ENCODE assay signal across 9 mouse cellular contexts in genomic region chr13:21158785-21159474, GRCm38 (mm10). TPM values are rescaled to one million over a fixed set of nuclear protein-coding genes. Genes with fewer than 3 reads are reported as not detected.
DNase-seq lines count a peak whose midpoint lies in the region; ATAC-seq and TF ChIP-seq lines count a peak whose summit lies in the region.
"Had no signal": no experiment of that assay in that cellular context is flagged by ENCODE, and none has a peak within 500 bp of the region (broad histone marks: within the 10 kb centered on the region; RNA-seq: fewer than 3 reads in every experiment).

No protein-coding gene starts in this region.

- no peak overlapping the region for H3K27ac ChIP-seq in bone marrow, adult 2 months (ENCODE audit: control insufficient read depth, insufficient read depth, low read depth, low read length, poor library complexity)
- H3K27ac ChIP-seq in embryonic facial prominence, embryonic 15.5 days (replicated peaks): no peak overlapping the region
- H3K27ac ChIP-seq in heart, embryonic 12.5 days (ENCODE audit: poor library complexity, severe bottlenecking): peak overlapping the region; percentile 47; the same call in 1 of the 2 replicates
- no peak overlapping the region for H3K27ac ChIP-seq in kidney, postnatal 0 days
- H3K27ac ChIP-seq in liver, embryonic 16.5 days (ENCODE audit: low read length): no peak overlapping the region
- H3K27ac ChIP-seq in neural tube, embryonic 12.5 days: no peak overlapping the region
- no peak overlapping the region for H3K27ac ChIP-seq in testis, adult 2 months (ENCODE audit: control insufficient read depth, insufficient read depth, low read depth, low read length)

- DNase-seq in CD4-positive, CD25-positive, alpha-beta regulatory T cell, adult 2 months (ENCODE audit: low read depth, low spot score): peak; percentile 93
- DNase-seq in kidney, postnatal 0 days (ENCODE audit: low spot score): peak; percentile 90

- H3K27me3 ChIP-seq in embryonic facial prominence, embryonic 15.5 days: 0 out of 2 replicates have a peak, but pooled peaks cover 4% of the 10 kb centered on the region
- 0 out of 2 replicates have a peak, but pooled peaks cover 3% of the 10 kb centered on the region for H3K27me3 ChIP-seq in heart, embryonic 12.5 days (replicated peaks)
- no peaks in the 10 kb centered on the region for H3K27me3 ChIP-seq in kidney, postnatal 0 days (ENCODE audit: insufficient read depth, low read length)
- peaks cover 23% of the 10 kb centered on the region for H3K27me3 ChIP-seq in liver, embryonic 16.5 days (ENCODE audit: control insufficient read depth, insufficient read depth, low read depth, low read length)
- H3K27me3 ChIP-seq in neural tube, embryonic 12.5 days (replicated peaks): 0 out of 2 replicates have a peak, but pooled peaks cover 2% of the 10 kb centered on the region
- H3K27me3 ChIP-seq in testis, adult 2 months (ENCODE audit: control insufficient read depth, insufficient read depth, low read length): no peaks in the 10 kb centered on the region

- no peaks in the 10 kb centered on the region for H3K36me3 ChIP-seq in embryonic facial prominence, embryonic 15.5 days
- H3K36me3 ChIP-seq in heart, embryonic 12.5 days: no peaks in the 10 kb centered on the region
- no peaks in the 10 kb centered on the region for H3K36me3 ChIP-seq in kidney, postnatal 0 days (ENCODE audit: insufficient read depth, low read length)
- no peaks in the 10 kb centered on the region for H3K36me3 ChIP-seq in liver, embryonic 16.5 days (ENCODE audit: control insufficient read depth, insufficient read depth)
- no peaks in the 10 kb centered on the region for H3K36me3 ChIP-seq in neural tube, embryonic 12.5 days
- no peaks in the 10 kb centered on the region for H3K36me3 ChIP-seq in testis, adult 2 months (ENCODE audit: control insufficient read depth, insufficient read depth, low read length)

- no peak; the same call in 1 of the 2 replicates for ATAC-seq in embryonic facial prominence, embryonic 15.5 days (ENCODE audit: insufficient number of reproducible peaks, low FRiP score, low TSS enrichment, low read depth)
- ATAC-seq in heart, embryonic 12.5 days (ENCODE audit: insufficient number of reproducible peaks, low FRiP score): no peak
- ATAC-seq in kidney, postnatal 0 days (replicated peaks; ENCODE audit: low FRiP score, low read depth): 0 out of 2 replicates have a peak, but pooled peaks have one; percentile 25
- no peak for ATAC-seq in liver, embryonic 16.5 days (ENCODE audit: low read depth)
- peak; percentile 27 for ATAC-seq in neural tube, embryonic 12.5 days (ENCODE audit: low FRiP score, low read depth)

- peak overlapping the region; percentile 24; the same call in 1 of the 2 replicates for H3K9ac ChIP-seq in embryonic facial prominence, embryonic 15.5 days
- H3K9ac ChIP-seq in heart, embryonic 12.5 days: peak overlapping the region; percentile 67
- H3K9ac ChIP-seq in kidney, postnatal 0 days (ENCODE audit: low read depth, low read length): peak overlapping the region; percentile 50; the same call in 1 of the 2 replicates
- H3K9ac ChIP-seq in liver, embryonic 16.5 days (ENCODE audit: low read depth, low read length): peak overlapping the region; percentile 22; the same call in 1 of the 2 replicates
- H3K9ac ChIP-seq in neural tube, embryonic 12.5 days: peak overlapping the region; percentile 22; the same call in 1 of the 2 replicates

- H3K4me1 ChIP-seq in bone marrow, adult 2 months (ENCODE audit: control insufficient read depth, insufficient read depth, low read length): no peaks in the 10 kb centered on the region; the same call in 1 of the 2 replicates
- peaks cover 6% of the 10 kb centered on the region; the same call in 1 of the 2 replicates for H3K4me1 ChIP-seq in embryonic facial prominence, embryonic 15.5 days
- peaks cover 9% of the 10 kb centered on the region; the same call in 1 of the 2 replicates for H3K4me1 ChIP-seq in heart, embryonic 12.5 days (replicated peaks)
- H3K4me1 ChIP-seq in kidney, postnatal 0 days (replicated peaks; ENCODE audit: insufficient read depth, low read length): 0 out of 2 replicates have a peak, but pooled peaks cover 3% of the 10 kb centered on the region
- peaks cover 14% of the 10 kb centered on the region for H3K4me1 ChIP-seq in liver, embryonic 16.5 days (ENCODE audit: control insufficient read depth, low read depth, low read length)
- H3K4me1 ChIP-seq in neural tube, embryonic 12.5 days: peaks cover 3% of the 10 kb centered on the region; the same call in 1 of the 2 replicates
- H3K4me1 ChIP-seq in testis, adult 2 months (ENCODE audit: control insufficient read depth, insufficient read depth, low read length): peaks cover 17% of the 10 kb centered on the region

- peak; percentile 69 for TF ChIP-seq CTCF in bone marrow, adult 2 months (IDR thresholded peaks at IDR 0.05; ENCODE audit: control insufficient read depth, insufficient read depth, low read length)
- TF ChIP-seq CTCF in kidney, postnatal 0 days (IDR thresholded peaks at IDR 0.05; ENCODE audit: low read depth): peak; percentile 93
- peak; percentile 76; the same call in 1 of the 2 replicates for TF ChIP-seq CTCF in testis, adult 2 months (IDR thresholded peaks at IDR 0.05; ENCODE audit: control insufficient read depth, insufficient read depth, insufficient replicate concordance, low read depth, low read length)

- TF ChIP-seq POLR2A in bone marrow, adult 2 months (IDR thresholded peaks at IDR 0.05; ENCODE audit: borderline replicate concordance, control insufficient read depth, low read depth, low read length): no peak
- TF ChIP-seq POLR2A in testis, adult 2 months (IDR thresholded peaks at IDR 0.05; ENCODE audit: control insufficient read depth, low read depth, low read length): no peak

- H3K4me2 ChIP-seq in embryonic facial prominence, embryonic 15.5 days (replicated peaks): peak overlapping the region; percentile 94
- H3K4me2 ChIP-seq in heart, embryonic 12.5 days: peak overlapping the region; percentile 91
- H3K4me2 ChIP-seq in kidney, postnatal 0 days (ENCODE audit: low read length): peak overlapping the region; percentile 95
- peak overlapping the region; percentile 92 for H3K4me2 ChIP-seq in liver, embryonic 16.5 days (ENCODE audit: low read depth, low read length)
- peak overlapping the region; percentile 91 for H3K4me2 ChIP-seq in neural tube, embryonic 12.5 days (replicated peaks)

- H3K9me3 ChIP-seq in embryonic facial prominence, embryonic 15.5 days (replicated peaks): no peaks in the 10 kb centered on the region
- no peaks in the 10 kb centered on the region for H3K9me3 ChIP-seq in heart, embryonic 12.5 days (replicated peaks)
- no peaks in the 10 kb centered on the region for H3K9me3 ChIP-seq in kidney, postnatal 0 days (replicated peaks; ENCODE audit: low read length)
- no peaks in the 10 kb centered on the region for H3K9me3 ChIP-seq in liver, embryonic 16.5 days (replicated peaks; ENCODE audit: control insufficient read depth, low read length)
- H3K9me3 ChIP-seq in neural tube, embryonic 12.5 days: no peaks in the 10 kb centered on the region

- 2% methylated on average over 19 of the region's 19 CpGs for WGBS in bone marrow, adult 2 months
- under 1% methylated on average over 19 of the region's 19 CpGs for WGBS in embryonic facial prominence, embryonic 15.5 days
- WGBS in heart, embryonic 12.5 days: under 1% methylated on average over 19 of the region's 19 CpGs
- under 1% methylated on average over 19 of the region's 19 CpGs for WGBS in kidney, postnatal 0 days
- under 1% methylated on average over 19 of the region's 19 CpGs for WGBS in liver, embryonic 16.5 days (ENCODE audit: insufficient replicate concordance)
- under 1% methylated on average over 19 of the region's 19 CpGs for WGBS in neural tube, embryonic 12.5 days

- H3K4me3 ChIP-seq in bone marrow, adult 2 months (replicated peaks; ENCODE audit: control insufficient read depth, low read depth, low read length): peak overlapping the region; percentile 55
- peak overlapping the region; percentile 74 for H3K4me3 ChIP-seq in embryonic facial prominence, embryonic 15.5 days (replicated peaks)
- H3K4me3 ChIP-seq in heart, embryonic 12.5 days: peak overlapping the region; percentile 69
- H3K4me3 ChIP-seq in kidney, postnatal 0 days (replicated peaks; ENCODE audit: low read depth, low read length): peak overlapping the region; percentile 62
- H3K4me3 ChIP-seq in liver, embryonic 16.5 days (ENCODE audit: low read depth, low read length): peak overlapping the region; percentile 78
- H3K4me3 ChIP-seq in neural tube, embryonic 12.5 days: peak overlapping the region; percentile 46
- peak overlapping the region; percentile 79 for H3K4me3 ChIP-seq in testis, adult 2 months (ENCODE audit: control insufficient read depth, low read depth, low read length)

RNA-seq across cellular contexts. Expression of gene Olfr1368, which starts 13.3 kb away (rescaled TPM):
- not detected in 2 replicates for polyA plus RNA-seq in bone marrow, adult 2 months (2011; ENCODE audit: insufficient read depth, insufficient read length, low replicate concordance, missing spikeins)
- polyA plus RNA-seq in embryonic facial prominence, embryonic 15.5 days (2015; fragmentation: Nextera tagmentation; extraction: Ambion mirVana): not detected in 2 replicates
- not detected in 2 replicates for polyA plus RNA-seq in heart, embryonic 12.5 days (2016; fragmentation: Nextera tagmentation; extraction: Ambion mirVana)
- not detected in 2 replicates for polyA plus RNA-seq in kidney, postnatal 0 days (2015; fragmentation: Nextera tagmentation; extraction: Ambion mirVana)
- polyA plus RNA-seq in liver, embryonic 16.5 days (2015; fragmentation: Nextera tagmentation; extraction: Ambion mirVana): not detected in 2 replicates
- polyA plus RNA-seq in neural tube, embryonic 12.5 days (2016; fragmentation: Nextera tagmentation; extraction: Ambion mirVana): not detected in 2 replicates
- polyA plus RNA-seq in testis, adult 2 months (2012; rRNA removed): 0.10 TPM in 1 of 2 replicates, not detected in the other
- polyA plus RNA-seq: frontal cortex, adult 2 months had no signal

RNA-seq across cellular contexts. Expression of gene Trim27, which starts 20.3 kb away (rescaled TPM):
- 41.4 and 45.6 TPM in 2 replicates for polyA plus RNA-seq in bone marrow, adult 2 months (2011; ENCODE audit: insufficient read depth, insufficient read length, low replicate concordance, missing spikeins)
- polyA plus RNA-seq in embryonic facial prominence, embryonic 15.5 days (2015; fragmentation: Nextera tagmentation; extraction: Ambion mirVana): 122 and 125 TPM in 2 replicates
- polyA plus RNA-seq in heart, embryonic 12.5 days (2016; fragmentation: Nextera tagmentation; extraction: Ambion mirVana): 98.2 and 103 TPM in 2 replicates
- polyA plus RNA-seq in kidney, postnatal 0 days (2015; fragmentation: Nextera tagmentation; extraction: Ambion mirVana): 101 and 103 TPM in 2 replicates
- polyA plus RNA-seq in liver, embryonic 16.5 days (2015; fragmentation: Nextera tagmentation; extraction: Ambion mirVana): 41.3 and 42.7 TPM in 2 replicates
- 124 and 125 TPM in 2 replicates for polyA plus RNA-seq in neural tube, embryonic 12.5 days (2016; fragmentation: Nextera tagmentation; extraction: Ambion mirVana)
- polyA plus RNA-seq in testis, adult 2 months (2012; rRNA removed): 142 and 149 TPM in 2 replicates

RNA-seq across cellular contexts. Expression of gene Olfr263, which starts 29.5 kb away (rescaled TPM):
- not detected in 2 replicates for polyA plus RNA-seq in bone marrow, adult 2 months (2011; ENCODE audit: insufficient read depth, insufficient read length, low replicate concordance, missing spikeins)
- polyA plus RNA-seq in embryonic facial prominence, embryonic 15.5 days (2015; fragmentation: Nextera tagmentation; extraction: Ambion mirVana): not detected in 2 replicates
- not detected in 2 replicates for polyA plus RNA-seq in heart, embryonic 12.5 days (2016; fragmentation: Nextera tagmentation; extraction: Ambion mirVana)
- not detected in 2 replicates for polyA plus RNA-seq in kidney, postnatal 0 days (2015; fragmentation: Nextera tagmentation; extraction: Ambion mirVana)
- not detected in 2 replicates for polyA plus RNA-seq in liver, embryonic 16.5 days (2015; fragmentation: Nextera tagmentation; extraction: Ambion mirVana)
- polyA plus RNA-seq in neural tube, embryonic 12.5 days (2016; fragmentation: Nextera tagmentation; extraction: Ambion mirVana): not detected in 2 replicates
- polyA plus RNA-seq in testis, adult 2 months (2012; rRNA removed): not detected in 2 replicates
- polyA plus RNA-seq: frontal cortex, adult 2 months had no signal

RNA-seq across cellular contexts. Expression of gene Olfr1369-ps1, which starts 47.6 kb away (rescaled TPM):
- not detected in 2 replicates for polyA plus RNA-seq in bone marrow, adult 2 months (2011; ENCODE audit: insufficient read depth, insufficient read length, low replicate concordance, missing spikeins)
- polyA plus RNA-seq in embryonic facial prominence, embryonic 15.5 days (2015; fragmentation: Nextera tagmentation; extraction: Ambion mirVana): 0.04 TPM in 1 of 2 replicates, not detected in the other
- not detected in 2 replicates for polyA plus RNA-seq in heart, embryonic 12.5 days (2016; fragmentation: Nextera tagmentation; extraction: Ambion mirVana)
- 0.04 TPM in 1 of 2 replicates, not detected in the other for polyA plus RNA-seq in kidney, postnatal 0 days (2015; fragmentation: Nextera tagmentation; extraction: Ambion mirVana)
- 0.05 TPM in 1 of 2 replicates, not detected in the other for polyA plus RNA-seq in liver, embryonic 16.5 days (2015; fragmentation: Nextera tagmentation; extraction: Ambion mirVana)
- polyA plus RNA-seq in neural tube, embryonic 12.5 days (2016; fragmentation: Nextera tagmentation; extraction: Ambion mirVana): not detected in 2 replicates
- polyA plus RNA-seq in testis, adult 2 months (2012; rRNA removed): not detected in 2 replicates
- polyA plus RNA-seq: frontal cortex, adult 2 months had no signal

Comparison
In these comparisons a context has a peak if more than half of its experiments do, and no peak if none do; other contexts are left out.
1. ATAC-seq: peak in kidney, postnatal 0 days (single experiment) and neural tube, embryonic 12.5 days (single experiment); none in embryonic facial prominence, embryonic 15.5 days (single experiment), heart, embryonic 12.5 days (single experiment) and liver, embryonic 16.5 days (single experiment).
2. Peak in every context shown above with its lines, with median percentiles within 50 percentile points of each other: H3K4me3 ChIP-seq, CTCF ChIP-seq, H3K4me2 ChIP-seq and H3K9ac ChIP-seq.